12 mouse cellular contexts compared by ENCODE assay signal in genomic region chr7:99386811-99387210, GRCm38 (mm10).
"Had no signal": no experiment of that assay in that cellular context is flagged by ENCODE, and none has a peak within 500 bp of the region (broad histone marks: within the 10 kb centered on the region; RNA-seq: fewer than 3 reads in every experiment).

No protein-coding gene starts in this region.

- H3K36me3 ChIP-seq: liver, embryonic 12.5 days; midbrain, embryonic 15.5 days had no signal

- H3K9ac ChIP-seq: liver, embryonic 12.5 days; lung, embryonic 15.5 days; midbrain, embryonic 15.5 days had no signal

- H3K4me2 ChIP-seq: liver, embryonic 12.5 days; lung, embryonic 15.5 days; midbrain, embryonic 11.5 days; midbrain, embryonic 15.5 days had no signal

- H3K9me3 ChIP-seq: liver, embryonic 12.5 days; lung, embryonic 15.5 days; megakaryocyte, embryonic 14.5 days; midbrain, embryonic 15.5 days; neural tube, embryonic 15.5 days had no signal

- ATAC-seq: liver, embryonic 12.5 days; midbrain, embryonic 15.5 days had no signal

- H3K27ac ChIP-seq: liver, embryonic 12.5 days; lung, embryonic 15.5 days; macrophage; midbrain, embryonic 15.5 days; neural tube, embryonic 15.5 days had no signal

- H3K4me3 ChIP-seq: liver, embryonic 12.5 days; lung, embryonic 15.5 days; megakaryocyte, embryonic 14.5 days; midbrain, embryonic 15.5 days; neural tube, embryonic 15.5 days had no signal

- H3K27me3 ChIP-seq: lung, embryonic 15.5 days; midbrain, embryonic 15.5 days; neural tube, embryonic 15.5 days had no signal

- DNase-seq: kidney, postnatal 10 days; lung, postnatal 14 days; right cerebral cortex, adult 18-20 months; right cerebral cortex, postnatal 25 days; thymus, postnatal 36 days had no signal
